Mouse (Mus musculus) T-helper 2 cell (primary cell): ENCODE data around the gene Mnt.
"Not testable (repeated sequence)": the region's sequence is repeated elsewhere in the genome, so short reads cannot be mapped to it uniquely, and the experiment has no call there.

ENCODE experiments used
- in situ Hi-C: fragments of 300-600 bp; cut with MboI, MseI; formaldehyde crosslinking; loops from one replicate; pipeline ENCODE4 v1.15.1; 2025; ENCODE audit warnings: high pct_unique_total_duplicates

Mnt gene

GRCm38 (mm10) chr11:74830256-74831161, at the start of gene Mnt:
Gene Mnt (plus strand): TSS chr11:74830920.
- in situ Hi-C loops, result no loop called here

- in situ Hi-C loops, result no loop called here
Observed at GRCm38 (mm10) chr11:74792874-74793273, 37.8 kb upstream of the Mnt start.

GRCm38 (mm10) chr11:74800658-74801057, 30.1 kb upstream of the Mnt start:
- in situ Hi-C loops, result no loop called here

- in situ Hi-C loops, result no loop called here
Observed at GRCm38 (mm10) chr11:74804081-74804627, 26.6 kb upstream of the Mnt start.

GRCm38 (mm10) chr11:74807246-74807882, 23.4 kb upstream of the Mnt start:
- in situ Hi-C loops, result no loop called here

GRCm38 (mm10) chr11:74808251-74808853, 22.4 kb upstream of the Mnt start:
- in situ Hi-C loops, result no loop called here

- in situ Hi-C loops, result no loop called here
Observed at GRCm38 (mm10) chr11:74810134-74810533, 20.6 kb upstream of the Mnt start.

- in situ Hi-C loops, result not testable (repeated sequence)
Observed at GRCm38 (mm10) chr11:74811027-74811426, 19.7 kb upstream of the Mnt start.

- in situ Hi-C loops, result no loop called here
Observed at GRCm38 (mm10) chr11:74811538-74811937, 19.2 kb upstream of the Mnt start.

- in situ Hi-C loops, result no loop called here
Observed at GRCm38 (mm10) chr11:74815795-74816194, 14.9 kb upstream of the Mnt start.

- in situ Hi-C loops, result no loop called here
Observed at GRCm38 (mm10) chr11:74820921-74821320, 9.8 kb upstream of the Mnt start.

- in situ Hi-C loops, result no loop called here
Observed at GRCm38 (mm10) chr11:74821463-74821862, 9.3 kb upstream of the Mnt start.

GRCm38 (mm10) chr11:74822746-74823440, 7.8 kb upstream of the Mnt start:
- in situ Hi-C loops, result no loop called here

GRCm38 (mm10) chr11:74826151-74826550, 4.6 kb upstream of the Mnt start:
- in situ Hi-C loops, result loop anchor here (5.0 kb wide), 1 partner anchor 54 kb away; the partner anchor contains the start of gene Mettl16

GRCm38 (mm10) chr11:74826702-74827101, 4.0 kb upstream of the Mnt start:
- in situ Hi-C loops, result loop anchor here (5.0 kb wide), 1 partner anchor 54 kb away; the partner anchor contains the start of gene Mettl16

- in situ Hi-C loops, result loop anchor here (5.0 kb wide), 1 partner anchor 56 kb away; the partner anchor contains the start of gene Mettl16
Observed at GRCm38 (mm10) chr11:74827791-74828403, 2.8 kb upstream of the Mnt start.

- in situ Hi-C loops, result loop anchor here (5.0 kb wide), 1 partner anchor 56 kb away; the partner anchor contains the start of gene Mettl16
Observed at GRCm38 (mm10) chr11:74828404-74828931, 2.3 kb upstream of the Mnt start.

GRCm38 (mm10) chr11:74828965-74829550, 1.7 kb upstream of the Mnt start:
- in situ Hi-C loops, result loop anchor here (5.0 kb wide), 1 partner anchor 57 kb away; the partner anchor contains the start of gene Mettl16

GRCm38 (mm10) chr11:74829812-74830211, 908 bp upstream of the Mnt start:
- in situ Hi-C loops, result loop anchor here (5.0 kb wide), 1 partner anchor 58 kb away; the partner anchor contains the start of gene Mettl16

- in situ Hi-C loops, result no loop called here
Observed at GRCm38 (mm10) chr11:74831191-74831605, 478 bp downstream of the Mnt start.
